Mouse (Mus musculus) lung, postnatal 0 days (tissue): ENCODE results near the gene Lrit3.

Experiments used
- CTCF ChIP-seq: IDR thresholded peaks from 2 replicates; pipeline ENCODE4 v1.5.1; 2016; ENCODE audit warnings: antibody characterized with exemption, mild to moderate bottlenecking
- EP300 ChIP-seq: IDR thresholded peaks from 2 replicates; pipeline ENCODE4 v1.6.1; 2016; ENCODE audit warnings: antibody characterized with exemption, mild to moderate bottlenecking, control low read depth

- TF ChIP-seq CTCF (no peak), EP300 (no peak)
Measured at GRCm38 (mm10) chr3:129822206-129822775, 18.5 kb upstream of the Lrit3 start, which contains the start of gene Rrh.
